Mouse (Mus musculus): ENCODE results near the gene Prh1.
"Not testable (repeated sequence)": the region's sequence is repeated elsewhere in the genome, so short reads cannot be mapped to it uniquely, and the experiment has no call there.

The Prh1 gene

GRCm38 (mm10) chr6:132569509-132569908, at the start of gene Prh1:
TSS of gene Prh1 (plus strand) at chr6:132569809.
- DNase-seq (ENCODE audit: low spot score in 2 of 2) = not testable (repeated sequence)

- not testable (repeated sequence) for DNase-seq (ENCODE audit: low spot score in 2 of 2)
Measured at GRCm38 (mm10) chr6:132595613-132596012, 26.0 kb downstream of the Prh1 start, which contains the start of gene Prp2. TSS of gene Prp2 (plus strand) at chr6:132595913.
